Mouse (Mus musculus): ENCODE results near the gene Zfp940. TPM values are rescaled to one million over a fixed set of nuclear protein-coding genes. Genes with fewer than 3 reads are reported as not detected.
"Not testable (repeated sequence)": the region's sequence is repeated elsewhere in the genome, so short reads cannot be mapped to it uniquely, and the experiment has no call there.

Gene Zfp940
- polyA plus RNA-seq (2014; fragmentation: Nextera tagmentation; extraction: Ambion mirVana): 3.9 TPM in 2 replicates

DNA sequence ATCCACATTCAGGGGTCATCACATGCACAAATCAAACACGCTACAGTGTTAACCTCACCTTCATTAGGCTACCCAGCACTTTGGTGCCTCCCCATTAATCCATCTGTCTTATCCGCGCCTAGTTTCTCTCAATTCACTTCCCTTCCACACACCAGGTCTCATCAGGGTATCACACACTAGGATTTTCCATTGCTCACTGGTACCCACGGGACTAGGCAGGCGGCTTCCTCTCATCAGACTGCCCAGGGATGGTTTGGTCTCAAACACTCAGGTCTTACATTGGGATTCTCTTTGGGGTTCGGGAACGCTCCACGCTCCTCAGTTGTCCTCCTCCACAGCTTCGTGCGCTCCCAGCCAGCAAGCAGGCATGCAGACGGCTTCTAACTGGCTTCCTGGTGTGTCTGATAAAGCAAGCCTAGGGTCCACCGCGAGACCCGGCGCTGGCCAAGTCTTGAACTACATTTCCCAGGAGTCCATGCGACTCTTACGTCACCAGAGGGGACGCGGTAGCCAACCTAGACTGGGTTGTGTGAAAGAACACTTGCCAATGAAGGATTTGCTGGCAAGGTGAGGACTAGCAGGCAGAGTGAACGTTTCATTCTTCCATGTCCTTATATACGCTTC lies at the start of gene Zfp940:
Gene Zfp940 (minus strand): TSS at position 451 of the 624 bp plus-strand sequence.
- WGBS: 2% methylated on average over 21 of the region's 21 CpGs
- no peaks in the 10 kb centered on the region for H3K27me3 ChIP-seq (replicated peaks; ENCODE audit: control insufficient read depth, insufficient read depth, low read length)
- peak; percentile 85 for DNase-seq (ENCODE audit: low spot score)
- peak within 1 kb of the TSS; percentile 50 for H3K4me3 ChIP-seq (ENCODE audit: low read depth, low read length)
- peak within 1 kb of the TSS; percentile 68 for H3K4me2 ChIP-seq
- H3K36me3 ChIP-seq (ENCODE audit: control insufficient read depth, insufficient read depth, low read length): peaks cover 3% of the 10 kb centered on the region; the same call in 1 of the 2 replicates
- no peak within 1 kb of the TSS for H3K27ac ChIP-seq (ENCODE audit: low read depth, low read length)
- peak within 1 kb of the TSS; percentile 60 for H3K9ac ChIP-seq (ENCODE audit: low read depth, low read length)
- H3K9me3 ChIP-seq (ENCODE audit: control insufficient read depth, low read length): no peaks in the 10 kb centered on the region
- no peaks in the 10 kb centered on the region for H3K4me1 ChIP-seq (replicated peaks; ENCODE audit: control insufficient read depth, insufficient read depth, low read length)
- ATAC-seq (replicated peaks; ENCODE audit: low FRiP score): peak; percentile 99

GRCm38 (mm10) chr7:29898351-29898750 lies 44.9 kb upstream of the Zfp940 start:
- no peak overlapping the region for H3K9ac ChIP-seq (ENCODE audit: low read depth, low read length)
- no peaks in the 10 kb centered on the region for H3K4me1 ChIP-seq (replicated peaks; ENCODE audit: control insufficient read depth, insufficient read depth, low read length)
- H3K27ac ChIP-seq (ENCODE audit: low read depth, low read length): no peak overlapping the region
- H3K4me3 ChIP-seq (ENCODE audit: low read depth, low read length): no peak overlapping the region
- WGBS: 91% methylated on average over 4 of the region's 4 CpGs
- H3K9me3 ChIP-seq (ENCODE audit: control insufficient read depth, low read length): peaks cover 29% of the 10 kb centered on the region
- ATAC-seq (replicated peaks; ENCODE audit: low FRiP score): no peak
- H3K36me3 ChIP-seq (ENCODE audit: control insufficient read depth, insufficient read depth, low read length): peaks cover 62% of the 10 kb centered on the region
- H3K4me2 ChIP-seq: no peak overlapping the region
- no peak for DNase-seq (ENCODE audit: low spot score)
- H3K27me3 ChIP-seq (replicated peaks; ENCODE audit: control insufficient read depth, insufficient read depth, low read length): no peaks in the 10 kb centered on the region

DNA sequence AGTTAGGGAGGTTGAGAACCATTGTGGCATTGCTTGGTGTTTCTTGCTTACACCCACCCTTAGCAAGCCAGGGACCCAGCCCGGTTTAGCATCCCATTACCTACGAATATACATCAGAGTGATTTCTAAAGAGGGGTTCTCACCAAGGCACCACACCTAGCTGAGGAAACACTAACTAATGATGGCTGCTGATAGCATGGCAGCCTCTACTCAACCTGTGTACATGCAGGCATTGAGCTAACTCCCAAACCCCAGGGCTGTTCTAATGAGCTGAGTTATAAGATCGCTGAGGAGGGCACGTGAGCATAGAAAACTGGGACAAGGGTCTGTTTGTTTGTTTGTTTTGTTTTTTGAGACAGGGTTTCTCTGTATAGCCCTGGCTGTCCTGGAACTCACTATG lies 39.3 kb upstream of the Zfp940 start:
- DNase-seq (ENCODE audit: low spot score): no peak
- Histone ChIP-seq H3K9ac (ENCODE audit: low read depth, low read length) (no peak overlapping the region), H3K4me3 (ENCODE audit: low read depth, low read length) (no peak overlapping the region), H3K4me1 (replicated peaks; ENCODE audit: control insufficient read depth, insufficient read depth, low read length) (no peaks in the 10 kb centered on the region), H3K27ac (ENCODE audit: low read depth, low read length) (no peak overlapping the region), H3K4me2 (no peak overlapping the region), H3K9me3 (ENCODE audit: control insufficient read depth, low read length) (peaks cover 29% of the 10 kb centered on the region), H3K27me3 (replicated peaks; ENCODE audit: control insufficient read depth, insufficient read depth, low read length) (no peaks in the 10 kb centered on the region), H3K36me3 (ENCODE audit: control insufficient read depth, insufficient read depth, low read length) (peaks cover 43% of the 10 kb centered on the region)
- no peak for ATAC-seq (replicated peaks; ENCODE audit: low FRiP score)
- WGBS: 88% methylated on average over 4 of the region's 4 CpGs

DNA sequence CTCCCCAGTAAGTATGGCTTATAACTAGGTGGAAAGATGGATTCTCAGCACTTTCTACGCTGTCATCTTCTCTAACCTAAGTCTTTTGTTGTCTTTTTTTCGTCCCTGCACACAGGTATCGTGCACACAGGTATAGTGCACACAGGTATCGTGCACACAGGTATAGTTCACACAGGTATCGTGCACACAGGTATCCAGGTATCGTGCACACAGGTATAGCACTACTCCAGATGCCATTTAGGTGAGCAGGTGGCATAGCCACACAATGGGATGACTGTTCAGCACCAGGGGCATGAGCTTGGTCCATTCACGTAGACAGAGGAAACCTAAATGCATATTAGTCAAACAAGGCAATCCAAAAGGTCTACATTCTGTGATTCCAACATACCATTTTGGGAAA lies 37.0 kb upstream of the Zfp940 start:
- no peaks in the 10 kb centered on the region for H3K27me3 ChIP-seq (replicated peaks; ENCODE audit: control insufficient read depth, insufficient read depth, low read length)
- no peaks in the 10 kb centered on the region for H3K4me1 ChIP-seq (replicated peaks; ENCODE audit: control insufficient read depth, insufficient read depth, low read length)
- peaks cover 30% of the 10 kb centered on the region for H3K9me3 ChIP-seq (ENCODE audit: control insufficient read depth, low read length)
- H3K36me3 ChIP-seq (ENCODE audit: control insufficient read depth, insufficient read depth, low read length): peaks cover 27% of the 10 kb centered on the region
- H3K9ac ChIP-seq (ENCODE audit: low read depth, low read length): no peak overlapping the region
- no peak overlapping the region for H3K4me3 ChIP-seq (ENCODE audit: low read depth, low read length)
- DNase-seq (ENCODE audit: low spot score): no peak
- ATAC-seq (replicated peaks; ENCODE audit: low FRiP score): no peak
- H3K4me2 ChIP-seq: no peak overlapping the region
- H3K27ac ChIP-seq (ENCODE audit: low read depth, low read length): no peak overlapping the region
- 88% methylated on average over 7 of the region's 7 CpGs for WGBS

- DNase-seq (ENCODE audit: low spot score) (no peak), ATAC-seq (replicated peaks; ENCODE audit: low FRiP score) (no peak)
- Histone ChIP-seq H3K9ac (ENCODE audit: low read depth, low read length) (no peak overlapping the region), H3K9me3 (ENCODE audit: control insufficient read depth, low read length) (peaks cover 22% of the 10 kb centered on the region), H3K4me2 (no peak overlapping the region), H3K27me3 (replicated peaks; ENCODE audit: control insufficient read depth, insufficient read depth, low read length) (no peaks in the 10 kb centered on the region), H3K36me3 (ENCODE audit: control insufficient read depth, insufficient read depth, low read length) (no peaks in the 10 kb centered on the region; the same call in 1 of the 2 replicates), H3K4me3 (ENCODE audit: low read depth, low read length) (no peak overlapping the region), H3K27ac (ENCODE audit: low read depth, low read length) (no peak overlapping the region), H3K4me1 (replicated peaks; ENCODE audit: control insufficient read depth, insufficient read depth, low read length) (no peaks in the 10 kb centered on the region)
- 82% methylated on average over 7 of the region's 7 CpGs for WGBS
Measured at GRCm38 (mm10) chr7:29880916-29881315, 27.4 kb upstream of the Zfp940 start.

GRCm38 (mm10) chr7:29880056-29880455 lies 26.6 kb upstream of the Zfp940 start:
- no peak overlapping the region for H3K4me2 ChIP-seq
- WGBS: 63% methylated on average over 7 of the region's 7 CpGs

DNA sequence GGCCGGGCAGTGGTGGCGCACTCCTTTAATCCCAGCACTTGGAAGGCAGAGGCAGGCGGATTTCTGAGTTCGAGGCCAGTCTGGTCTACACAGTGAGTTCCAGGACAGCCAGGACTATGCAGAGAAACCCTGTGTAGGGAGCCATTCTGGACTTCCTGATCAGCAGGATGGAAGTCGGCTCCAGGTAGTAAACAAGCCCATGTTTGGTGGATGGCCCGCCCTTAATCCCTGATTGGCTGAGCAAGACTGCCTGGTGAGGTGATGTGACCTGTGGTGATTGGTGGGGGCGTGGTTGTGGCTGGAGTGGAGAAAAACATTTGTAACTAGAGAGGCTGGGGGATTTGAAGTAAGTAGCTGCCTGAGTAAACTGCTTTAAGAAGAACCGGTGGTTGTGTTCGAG lies 24.1 kb upstream of the Zfp940 start:
- not testable (repeated sequence) for H3K4me2 ChIP-seq; H3K27me3 ChIP-seq (replicated peaks; ENCODE audit: control insufficient read depth, insufficient read depth, low read length); H3K4me3 ChIP-seq (ENCODE audit: low read depth, low read length); H3K27ac ChIP-seq (ENCODE audit: low read depth, low read length); DNase-seq (ENCODE audit: low spot score); H3K4me1 ChIP-seq (replicated peaks; ENCODE audit: control insufficient read depth, insufficient read depth, low read length); H3K9ac ChIP-seq (ENCODE audit: low read depth, low read length); ATAC-seq (replicated peaks; ENCODE audit: low FRiP score)
- peaks cover 17% of the 10 kb centered on the region for H3K36me3 ChIP-seq (ENCODE audit: control insufficient read depth, insufficient read depth, low read length)
- 94% methylated on average over 9 of the region's 9 CpGs for WGBS
- peaks cover 27% of the 10 kb centered on the region for H3K9me3 ChIP-seq (ENCODE audit: control insufficient read depth, low read length)

More at GRCm38 (mm10) chr7:29880056-29880455, 26.6 kb upstream of the Zfp940 start:
- ATAC-seq (replicated peaks; ENCODE audit: low FRiP score) (no peak), DNase-seq (ENCODE audit: low spot score) (no peak)
- Histone ChIP-seq H3K27me3 (replicated peaks; ENCODE audit: control insufficient read depth, insufficient read depth, low read length) (no peaks in the 10 kb centered on the region), H3K27ac (ENCODE audit: low read depth, low read length) (no peak overlapping the region), H3K9ac (ENCODE audit: low read depth, low read length) (no peak overlapping the region), H3K4me3 (ENCODE audit: low read depth, low read length) (no peak overlapping the region), H3K36me3 (ENCODE audit: control insufficient read depth, insufficient read depth, low read length) (peaks cover 8% of the 10 kb centered on the region), H3K4me1 (replicated peaks; ENCODE audit: control insufficient read depth, insufficient read depth, low read length) (no peaks in the 10 kb centered on the region), H3K9me3 (ENCODE audit: control insufficient read depth, low read length) (peaks cover 26% of the 10 kb centered on the region)

DNA sequence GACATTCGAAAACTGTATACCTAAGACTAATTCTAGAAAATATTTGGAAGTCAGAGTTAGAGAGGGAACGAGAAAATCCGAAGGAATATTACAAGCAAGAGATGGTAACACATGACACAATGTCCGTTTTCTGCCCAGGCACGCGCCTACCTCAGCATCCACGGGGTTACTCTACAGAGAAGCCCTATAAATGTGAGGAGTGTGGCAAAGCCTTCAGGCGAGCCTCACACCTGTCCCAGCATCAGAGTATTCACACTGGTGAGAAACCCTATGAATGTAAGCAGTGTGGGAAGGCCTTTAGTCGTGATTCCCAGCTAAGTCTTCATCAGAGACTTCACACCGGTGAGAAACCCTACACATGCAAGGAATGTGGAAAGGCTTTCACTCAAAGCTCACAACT lies 20.8 kb upstream of the Zfp940 start:
- Histone ChIP-seq H3K4me3 (ENCODE audit: low read depth, low read length) (no peak overlapping the region), H3K36me3 (ENCODE audit: control insufficient read depth, insufficient read depth, low read length) (peaks cover 17% of the 10 kb centered on the region), H3K27ac (ENCODE audit: low read depth, low read length) (no peak overlapping the region), H3K27me3 (replicated peaks; ENCODE audit: control insufficient read depth, insufficient read depth, low read length) (no peaks in the 10 kb centered on the region), H3K9ac (ENCODE audit: low read depth, low read length) (no peak overlapping the region), H3K4me2 (no peak overlapping the region), H3K9me3 (ENCODE audit: control insufficient read depth, low read length) (peaks cover 27% of the 10 kb centered on the region), H3K4me1 (replicated peaks; ENCODE audit: control insufficient read depth, insufficient read depth, low read length) (no peaks in the 10 kb centered on the region)
- no peak for DNase-seq (ENCODE audit: low spot score)
- no peak for ATAC-seq (replicated peaks; ENCODE audit: low FRiP score)
- WGBS: 87% methylated on average over 10 of the region's 10 CpGs

- Histone ChIP-seq H3K27ac (ENCODE audit: low read depth, low read length) (no peak overlapping the region), H3K27me3 (replicated peaks; ENCODE audit: control insufficient read depth, insufficient read depth, low read length) (no peaks in the 10 kb centered on the region), H3K9ac (ENCODE audit: low read depth, low read length) (no peak overlapping the region), H3K9me3 (ENCODE audit: control insufficient read depth, low read length) (no peaks in the 10 kb centered on the region), H3K36me3 (ENCODE audit: control insufficient read depth, insufficient read depth, low read length) (peaks cover 3% of the 10 kb centered on the region; the same call in 1 of the 2 replicates), H3K4me3 (ENCODE audit: low read depth, low read length) (no peak overlapping the region), H3K4me2 (no peak overlapping the region), H3K4me1 (replicated peaks; ENCODE audit: control insufficient read depth, insufficient read depth, low read length) (peaks cover 4% of the 10 kb centered on the region)
- ATAC-seq (replicated peaks; ENCODE audit: low FRiP score) (no peak), DNase-seq (ENCODE audit: low spot score) (no peak)
- WGBS: 89% methylated on average over 7 of the region's 7 CpGs
Measured at GRCm38 (mm10) chr7:29861660-29862059, 8.2 kb upstream of the Zfp940 start.
